Mouse (Mus musculus): ENCODE data around the gene Eif1ad. TPM values are rescaled to one million over a fixed set of nuclear protein-coding genes. Genes with fewer than 3 reads are reported as not detected.
A peak's percentile ranks its signal among the peaks of the same experiment; 100 is the strongest.
"Not testable (repeated sequence)": the region's sequence is repeated elsewhere in the genome, so short reads cannot be mapped to it uniquely, and the experiment has no call there.

The Eif1ad gene
- polyA plus RNA-seq (2016; fragmentation: Nextera tagmentation; extraction: Ambion mirVana) = 99.4 and 109 TPM in 2 replicates

DNA sequence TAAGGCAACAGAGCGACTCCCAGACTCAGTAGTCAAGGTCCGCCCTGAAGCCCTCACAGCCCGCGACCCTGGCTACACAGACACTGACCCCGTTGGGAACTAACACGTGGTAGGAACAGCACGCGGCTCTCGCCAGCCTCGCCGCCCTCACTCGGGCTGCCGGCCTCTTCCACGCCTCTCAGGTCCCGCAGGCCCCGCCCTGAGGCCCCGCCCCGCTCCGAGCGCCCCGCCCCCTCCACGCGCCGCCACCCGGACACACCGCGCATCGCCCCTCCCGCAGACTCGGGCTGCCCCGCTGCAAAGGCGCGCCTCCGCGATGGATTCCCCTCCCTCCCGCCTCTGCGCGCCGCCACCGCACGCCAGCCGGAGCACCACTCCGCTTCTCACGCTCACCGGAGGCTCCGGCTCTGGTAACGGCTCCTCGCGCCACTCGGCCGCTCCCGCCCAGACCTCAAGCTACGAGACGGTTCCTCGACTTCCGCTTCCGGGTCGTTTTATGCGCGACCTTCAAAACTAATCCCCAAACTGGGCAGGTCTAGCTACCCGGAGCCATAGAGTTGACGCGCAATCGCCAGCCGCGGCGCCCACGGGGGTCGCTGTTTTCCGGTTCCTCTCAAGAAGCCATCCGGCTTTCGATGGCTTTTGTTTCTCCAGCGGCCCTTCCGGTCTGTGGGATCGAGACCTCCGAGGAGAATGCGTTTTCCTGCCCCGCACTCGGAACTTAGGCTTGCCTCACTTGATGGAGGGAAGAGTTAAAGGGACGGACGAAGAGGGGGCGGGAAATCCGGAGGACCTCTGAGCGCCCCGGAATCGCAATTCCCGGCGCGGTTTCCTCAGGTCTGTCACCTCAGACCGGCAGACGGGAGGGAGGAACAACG is at the start of gene Eif1ad:
TSS of gene Eif1ad (plus strand) at position 567 of the 878 bp plus-strand sequence.
- Histone ChIP-seq H3K4me3 (peak within 1 kb of the TSS; percentile 94), H3K9me3 (replicated peaks) (no peaks in the 10 kb centered on the region), H3K27me3 (ENCODE audit: low read depth, poor library complexity, severe bottlenecking) (no peaks in the 10 kb centered on the region), H3K36me3 (peaks cover 62% of the 10 kb centered on the region), H3K4me1 (peaks cover 20% of the 10 kb centered on the region), H3K27ac (peak within 1 kb of the TSS; percentile 98)
- peak; percentile 99 for DNase-seq (ENCODE audit: low spot score)
- WGBS = under 1% methylated on average over 92 of the region's 92 CpGs

DNA sequence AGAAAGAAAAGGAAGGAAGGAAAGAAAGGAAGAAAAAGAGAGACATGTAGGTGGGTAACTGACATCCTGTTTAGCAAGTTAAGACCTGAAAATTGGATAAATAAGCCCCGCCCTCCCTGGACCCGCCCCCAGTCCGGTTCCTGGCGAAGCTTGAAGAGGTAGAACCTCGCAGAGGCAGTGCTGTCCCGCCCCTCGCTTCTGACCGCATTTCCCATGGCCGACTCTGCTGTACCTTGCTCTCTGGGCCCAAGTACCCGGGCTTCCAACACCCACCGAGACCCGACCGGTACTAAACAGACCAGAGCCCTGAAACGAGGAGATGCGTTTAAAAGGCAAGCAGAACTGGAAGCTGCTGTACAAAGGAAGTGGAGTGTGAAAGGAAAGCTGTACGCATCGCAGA is 42.7 kb upstream of the Eif1ad start:
- 71% methylated on average over 17 of the region's 17 CpGs for WGBS
- DNase-seq (ENCODE audit: low spot score) = no peak
- H3K27me3 ChIP-seq (ENCODE audit: low read depth, poor library complexity, severe bottlenecking) = no peaks in the 10 kb centered on the region
- no peak overlapping the region for H3K27ac ChIP-seq
- H3K4me1 ChIP-seq = no peaks in the 10 kb centered on the region
- H3K9me3 ChIP-seq (replicated peaks) = no peaks in the 10 kb centered on the region
- H3K4me3 ChIP-seq = no peak overlapping the region
- H3K36me3 ChIP-seq = no peaks in the 10 kb centered on the region

DNA sequence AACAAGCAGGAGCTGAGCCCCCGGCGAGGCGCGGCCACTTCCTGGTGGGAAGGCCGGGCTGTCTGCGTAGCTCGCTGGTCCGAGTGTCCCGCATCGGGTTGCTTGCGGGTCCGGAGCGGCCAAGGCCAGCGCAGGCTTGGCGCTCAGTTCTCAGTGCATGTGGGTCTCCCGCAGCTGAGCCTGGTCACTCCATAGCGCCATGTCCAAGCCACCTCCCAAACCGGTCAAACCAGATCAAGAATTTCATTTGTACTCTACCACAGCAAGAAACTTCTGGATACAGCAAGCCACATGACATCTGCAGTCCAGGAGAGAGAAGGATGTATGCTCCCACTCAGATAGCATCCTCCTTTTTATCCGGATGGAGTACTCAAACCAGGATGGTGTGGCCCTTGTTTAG is 38.6 kb upstream of the Eif1ad start:
- no peak for DNase-seq (ENCODE audit: low spot score)
- Histone ChIP-seq H3K9me3 (replicated peaks) (no peaks in the 10 kb centered on the region), H3K27me3 (ENCODE audit: low read depth, poor library complexity, severe bottlenecking) (no peaks in the 10 kb centered on the region), H3K4me1 (no peaks in the 10 kb centered on the region), H3K36me3 (no peaks in the 10 kb centered on the region), H3K4me3 (no peak overlapping the region), H3K27ac (no peak overlapping the region)
- WGBS = 75% methylated on average over 19 of the region's 19 CpGs

DNA sequence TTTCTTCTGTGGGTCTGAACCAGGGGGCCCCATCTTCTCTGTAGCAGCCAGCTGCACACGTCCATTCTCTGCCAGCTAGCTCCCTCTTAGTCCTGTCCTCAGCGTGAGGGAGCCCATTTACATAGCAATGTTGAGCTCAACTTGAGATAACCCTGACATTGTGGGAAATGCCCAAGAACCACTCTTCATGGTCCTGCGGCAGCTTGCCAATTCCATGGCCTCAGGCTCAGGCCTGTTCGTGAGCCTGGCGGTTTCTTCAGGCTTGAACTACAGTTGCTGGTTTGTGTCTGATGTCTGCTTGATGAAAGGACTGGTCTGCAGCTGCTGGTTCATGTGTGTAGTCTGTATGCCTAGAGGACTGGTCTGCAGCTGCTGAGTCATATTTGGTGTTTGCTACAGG is 31.8 kb upstream of the Eif1ad start:
- Histone ChIP-seq H3K27me3 (ENCODE audit: low read depth, poor library complexity, severe bottlenecking) (no peaks in the 10 kb centered on the region), H3K4me1 (no peaks in the 10 kb centered on the region), H3K4me3 (no peak overlapping the region), H3K9me3 (replicated peaks) (no peaks in the 10 kb centered on the region), H3K36me3 (no peaks in the 10 kb centered on the region), H3K27ac (no peak overlapping the region)
- DNase-seq (ENCODE audit: low spot score) = no peak
- 81% methylated on average over 5 of the region's 5 CpGs for WGBS

DNA sequence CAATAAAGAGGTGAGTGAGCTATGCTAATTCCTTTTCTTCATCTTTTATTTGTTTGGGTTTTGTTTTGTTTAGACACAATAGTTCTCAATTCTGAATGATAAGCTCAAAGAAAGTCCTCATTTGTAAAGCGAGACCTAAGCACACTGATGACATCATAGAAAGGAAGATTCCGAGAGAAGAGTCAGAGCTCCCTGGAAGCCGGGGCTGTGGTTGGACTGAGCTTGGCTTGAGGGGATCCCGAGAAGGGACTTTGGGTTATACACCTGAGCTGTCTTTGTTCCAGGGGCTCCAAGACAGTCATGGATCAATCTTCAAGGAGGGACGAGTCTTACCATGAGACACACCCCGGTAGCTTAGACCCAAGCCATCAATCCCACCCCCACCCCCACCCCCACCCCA is 31.1 kb upstream of the Eif1ad start, which contains the start of gene Catsper1:
TSS of gene Catsper1 (plus strand) at position 301 of the 400 bp plus-strand sequence.
- Histone ChIP-seq H3K4me1 (no peaks in the 10 kb centered on the region), H3K36me3 (no peaks in the 10 kb centered on the region), H3K4me3 (no peak within 1 kb of the TSS), H3K27me3 (ENCODE audit: low read depth, poor library complexity, severe bottlenecking) (no peaks in the 10 kb centered on the region), H3K9me3 (replicated peaks) (no peaks in the 10 kb centered on the region), H3K27ac (no peak within 1 kb of the TSS)
- WGBS = 95% methylated on average over 6 of the region's 6 CpGs
- DNase-seq (ENCODE audit: low spot score) = no peak

DNA sequence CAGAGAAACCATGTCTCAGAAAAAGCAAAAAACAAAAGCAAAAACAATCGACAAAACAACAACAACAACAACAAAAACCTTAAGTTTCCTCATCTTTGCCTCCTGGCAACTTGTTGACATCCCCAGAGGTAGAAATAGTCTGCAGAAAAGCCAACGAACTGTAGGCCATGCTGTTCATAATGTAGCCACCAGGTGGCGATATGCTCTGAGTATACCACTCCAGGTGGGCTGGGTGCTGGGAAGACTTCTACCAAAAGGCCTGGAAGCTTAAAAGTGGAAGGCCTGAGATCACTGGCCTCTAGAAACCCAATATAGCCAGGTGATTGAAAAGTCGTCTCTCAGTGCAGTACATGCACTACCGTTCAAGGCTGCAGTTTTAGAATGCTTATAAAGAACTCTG is 28.6 kb upstream of the Eif1ad start:
- no peak overlapping the region for H3K27ac ChIP-seq
- H3K36me3 ChIP-seq = no peaks in the 10 kb centered on the region
- WGBS = 15% methylated on average over 5 of the region's 5 CpGs
- H3K9me3 ChIP-seq (replicated peaks) = no peaks in the 10 kb centered on the region
- H3K4me1 ChIP-seq = no peaks in the 10 kb centered on the region
- no peak overlapping the region for H3K4me3 ChIP-seq
- DNase-seq (ENCODE audit: low spot score) = peak; percentile 76
- H3K27me3 ChIP-seq (ENCODE audit: low read depth, poor library complexity, severe bottlenecking) = no peaks in the 10 kb centered on the region

DNA sequence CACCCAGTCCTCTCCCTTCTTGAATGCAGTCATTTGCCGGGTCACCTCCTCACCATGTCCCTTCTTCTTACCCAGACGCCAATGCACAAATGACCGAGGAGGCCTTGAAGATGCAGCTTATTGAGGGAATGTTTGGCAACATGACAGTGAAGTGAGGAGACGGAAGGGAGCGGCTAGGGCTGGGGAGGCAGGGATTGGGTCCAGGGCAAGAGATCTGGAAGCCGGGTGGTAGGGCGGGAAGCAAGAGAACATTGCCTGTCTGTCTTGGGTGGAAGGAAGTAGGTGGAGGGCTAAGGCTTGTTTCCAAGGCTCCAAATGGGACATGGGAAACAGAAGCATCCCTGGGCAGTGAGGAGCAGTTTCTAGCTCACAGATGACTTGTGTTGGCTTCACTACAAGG is 25.2 kb upstream of the Eif1ad start:
- H3K4me3 ChIP-seq = no peak overlapping the region
- no peaks in the 10 kb centered on the region for H3K36me3 ChIP-seq
- H3K9me3 ChIP-seq (replicated peaks) = no peaks in the 10 kb centered on the region
- 90% methylated on average over 7 of the region's 7 CpGs for WGBS
- H3K27ac ChIP-seq = no peak overlapping the region
- no peaks in the 10 kb centered on the region for H3K27me3 ChIP-seq (ENCODE audit: low read depth, poor library complexity, severe bottlenecking)
- H3K4me1 ChIP-seq = no peaks in the 10 kb centered on the region
- DNase-seq (ENCODE audit: low spot score) = no peak

DNA sequence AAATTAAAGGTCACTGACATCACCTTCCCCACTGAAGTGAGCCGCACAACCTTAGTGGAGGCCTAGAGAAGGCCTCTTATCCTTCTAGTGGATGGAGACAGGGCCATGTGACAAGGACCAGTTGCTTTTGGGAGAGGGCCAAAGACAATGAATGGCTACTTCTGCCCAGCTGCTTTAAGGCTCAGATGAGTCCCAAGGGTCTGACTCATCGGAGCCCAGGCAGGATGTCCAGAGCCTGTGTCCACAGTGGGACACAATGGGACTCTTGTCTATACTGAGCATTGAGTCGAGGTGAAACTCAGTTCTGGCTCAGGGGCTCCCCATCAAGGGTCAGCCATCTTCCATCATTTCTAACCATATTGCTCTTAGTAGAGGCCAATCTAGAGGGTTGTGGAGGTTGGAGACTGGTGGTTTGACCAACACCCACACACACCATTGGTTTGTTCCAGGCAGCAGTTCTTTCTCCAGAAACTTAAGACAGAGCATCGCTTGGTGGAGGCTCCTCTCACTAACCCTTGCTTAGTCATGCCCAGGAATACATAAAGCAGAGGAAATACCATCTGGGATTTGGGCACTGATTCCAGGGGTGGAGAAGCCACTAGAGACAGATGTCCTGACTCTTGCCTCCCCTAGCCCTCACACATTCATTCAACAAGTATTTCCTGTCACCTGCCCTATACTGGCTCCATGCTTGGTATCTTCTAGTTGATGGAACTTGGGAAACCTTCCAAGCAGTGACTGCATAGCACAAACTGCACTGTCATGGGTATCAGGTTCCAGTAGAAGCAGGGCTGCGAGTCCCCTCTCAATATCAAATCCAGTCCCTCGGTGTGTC is 21.0 kb upstream of the Eif1ad start:
- no peak overlapping the region for H3K4me3 ChIP-seq
- DNase-seq (ENCODE audit: low spot score) = no peak
- 86% methylated on average over 6 of the region's 6 CpGs for WGBS
- H3K27ac ChIP-seq = no peak overlapping the region
- H3K36me3 ChIP-seq = no peaks in the 10 kb centered on the region
- peaks cover 27% of the 10 kb centered on the region for H3K27me3 ChIP-seq (ENCODE audit: low read depth, poor library complexity, severe bottlenecking)
- no peaks in the 10 kb centered on the region for H3K9me3 ChIP-seq (replicated peaks)
- peaks cover 9% of the 10 kb centered on the region for H3K4me1 ChIP-seq

DNA sequence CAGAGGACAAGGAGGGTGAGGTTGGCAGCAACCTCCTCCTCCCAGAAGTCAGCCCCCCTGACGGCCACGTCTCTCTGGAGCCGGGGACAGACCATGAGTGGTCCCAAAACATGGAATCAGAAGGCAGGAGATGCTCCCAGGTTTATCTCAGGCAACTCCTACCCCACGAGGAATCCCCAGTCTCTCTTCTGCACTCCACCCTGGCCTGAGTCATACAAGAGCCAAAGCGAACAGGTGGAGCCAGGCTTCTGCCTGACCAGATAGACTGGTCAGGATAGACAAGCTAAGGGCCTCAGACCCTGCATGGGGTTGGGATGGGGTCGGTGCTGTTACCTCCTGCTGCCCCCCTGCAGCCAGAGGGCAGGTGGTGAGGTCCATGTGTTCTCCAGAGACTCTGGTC is 18.5 kb upstream of the Eif1ad start:
- Histone ChIP-seq H3K27me3 (ENCODE audit: low read depth, poor library complexity, severe bottlenecking) (peaks cover 30% of the 10 kb centered on the region), H3K27ac (no peak overlapping the region), H3K36me3 (no peaks in the 10 kb centered on the region), H3K9me3 (replicated peaks) (no peaks in the 10 kb centered on the region), H3K4me1 (peaks cover 9% of the 10 kb centered on the region), H3K4me3 (no peak overlapping the region)
- DNase-seq (ENCODE audit: low spot score) = no peak
- WGBS = 84% methylated on average over 6 of the region's 6 CpGs

DNA sequence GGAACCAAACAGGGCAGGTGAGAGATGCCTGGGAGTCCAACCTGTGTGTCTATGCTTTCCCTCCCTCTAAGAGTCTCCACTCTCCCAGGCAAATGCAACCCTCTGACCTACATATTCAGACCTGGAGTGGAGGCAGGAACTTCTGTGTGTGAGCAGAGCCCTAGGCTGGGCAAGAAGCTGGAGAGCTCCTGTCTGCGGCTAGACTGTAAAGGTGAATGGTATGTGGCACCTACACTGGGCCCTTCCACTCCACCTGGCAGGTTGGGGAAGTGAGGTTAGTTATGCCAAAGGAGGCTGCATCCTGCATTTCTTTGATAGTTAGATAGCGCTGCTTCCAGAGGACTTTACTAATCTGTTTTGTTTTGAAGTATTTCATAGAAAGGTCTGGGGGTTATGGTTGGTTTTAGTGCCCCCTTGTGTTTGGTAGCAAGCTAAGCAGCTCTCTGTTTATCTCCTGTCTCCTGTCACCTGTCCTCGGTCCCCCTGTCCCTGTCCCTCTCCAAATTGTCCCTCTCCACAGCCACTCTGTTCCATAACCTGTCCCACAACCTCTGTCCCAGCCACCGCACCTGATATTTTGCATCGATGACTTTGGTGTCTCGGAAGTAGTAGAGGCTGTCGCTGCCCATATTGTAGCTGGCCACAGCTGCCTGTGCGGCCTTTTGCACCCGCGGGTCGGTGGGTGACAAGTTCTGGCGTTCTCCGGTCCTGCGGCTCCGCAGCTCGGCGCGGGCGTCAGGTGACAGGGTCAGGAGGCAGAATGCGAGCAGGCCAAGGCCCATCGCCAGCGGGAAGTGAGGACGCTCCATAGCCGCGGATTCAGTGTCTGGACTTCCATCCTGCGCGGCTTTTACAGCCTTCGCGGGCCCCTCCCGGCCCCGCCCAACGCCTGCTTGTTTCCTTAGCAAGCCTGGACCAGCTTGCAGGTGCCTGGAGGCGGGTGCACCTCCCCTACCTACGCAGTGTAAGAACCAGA is 17.7 kb upstream of the Eif1ad start:
- Histone ChIP-seq H3K27me3 (ENCODE audit: low read depth, poor library complexity, severe bottlenecking) (peaks cover 30% of the 10 kb centered on the region), H3K9me3 (replicated peaks) (no peaks in the 10 kb centered on the region), H3K27ac (peak overlapping the region; percentile 38; the same call in 1 of the 2 replicates), H3K4me3 (peak overlapping the region; percentile 50), H3K4me1 (peaks cover 9% of the 10 kb centered on the region), H3K36me3 (no peaks in the 10 kb centered on the region)
- DNase-seq (ENCODE audit: low spot score) = peak; percentile 50
- 6% methylated on average over 34 of the region's 34 CpGs for WGBS

DNA sequence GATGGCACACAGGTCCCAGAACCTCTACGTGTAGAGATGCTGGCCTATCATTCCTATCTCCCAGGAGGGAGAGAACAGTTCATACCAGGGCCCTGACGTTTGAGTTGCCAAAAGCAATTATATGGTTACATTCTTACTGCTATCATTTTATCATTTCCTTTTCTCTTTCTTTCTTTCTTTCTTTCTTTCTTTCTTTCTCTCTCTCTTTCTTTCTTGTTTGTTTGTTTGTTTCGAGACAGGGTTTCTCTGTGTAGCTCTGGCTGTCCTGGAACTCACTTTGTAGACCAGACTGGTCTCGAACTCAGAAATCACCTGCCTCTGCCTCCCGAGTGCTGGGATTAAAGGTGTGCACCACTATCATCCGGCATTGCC is 17.1 kb upstream of the Eif1ad start, which contains the start of gene Cst6:
TSS of gene Cst6 (minus strand) at position 73 of the 372 bp plus-strand sequence.
- not testable (repeated sequence) for H3K36me3 ChIP-seq; H3K4me1 ChIP-seq; H3K9me3 ChIP-seq (replicated peaks); DNase-seq (ENCODE audit: low spot score)
- peaks cover 30% of the 10 kb centered on the region for H3K27me3 ChIP-seq (ENCODE audit: low read depth, poor library complexity, severe bottlenecking)
- peak within 1 kb of the TSS; percentile 38; the same call in 1 of the 2 replicates for H3K27ac ChIP-seq
- H3K4me3 ChIP-seq = peak within 1 kb of the TSS; percentile 50
- 65% methylated on average over 6 of the region's 6 CpGs for WGBS

DNA sequence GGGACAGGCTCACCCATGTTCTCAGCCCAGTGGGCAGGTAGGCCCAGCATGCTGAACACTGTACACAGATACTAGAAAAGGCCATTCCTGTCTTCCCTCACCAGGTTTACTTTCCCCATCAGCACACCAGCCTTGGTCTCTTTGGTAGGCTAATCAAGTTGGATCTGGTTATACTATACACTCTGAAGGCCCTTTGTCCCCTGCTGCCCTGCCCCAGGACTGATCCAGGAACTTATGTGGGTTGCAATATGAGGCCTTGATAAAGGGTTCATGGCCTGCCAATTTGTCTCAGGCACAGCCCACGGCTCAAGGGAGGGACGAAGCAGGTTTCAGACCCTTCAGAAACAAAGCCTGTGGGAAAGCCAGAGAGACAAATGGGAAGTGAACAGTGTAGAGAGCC is 12.9 kb upstream of the Eif1ad start:
- Histone ChIP-seq H3K9me3 (replicated peaks) (no peaks in the 10 kb centered on the region), H3K4me1 (peaks cover 8% of the 10 kb centered on the region), H3K36me3 (no peaks in the 10 kb centered on the region), H3K27me3 (ENCODE audit: low read depth, poor library complexity, severe bottlenecking) (peaks cover 21% of the 10 kb centered on the region), H3K27ac (no peak overlapping the region), H3K4me3 (no peak overlapping the region)
- DNase-seq (ENCODE audit: low spot score) = no peak
- 94% methylated on average over 2 of the region's 2 CpGs for WGBS

Data from limb, embryonic 10.5 days (tissue).